ENCODE assay signal across 17 mouse cellular contexts in genomic region chr10:59889953-59890751, GRCm38 (mm10). TPM values are rescaled to one million over a fixed set of nuclear protein-coding genes. Genes with fewer than 3 reads are reported as not detected.
DNase-seq lines count a peak whose midpoint lies in the region; ATAC-seq and TF ChIP-seq lines count a peak whose summit lies in the region.
"Had no signal": no experiment of that assay in that cellular context is flagged by ENCODE, and none has a peak within 500 bp of the region (broad histone marks: within the 10 kb centered on the region; RNA-seq: fewer than 3 reads in every experiment).

No protein-coding gene starts in this region.

- no peak for TF ChIP-seq CTCF in left cerebral cortex, adult 2 months (IDR thresholded peaks at IDR 0.05)

- H3K4me3 ChIP-seq in forebrain, embryonic 10.5 days, result no peak overlapping the region
- H3K4me3 ChIP-seq in forebrain, embryonic 15.5 days, result no peak overlapping the region
- no peak overlapping the region for H3K4me3 ChIP-seq in left cerebral cortex, adult 2 months
- no peak overlapping the region for H3K4me3 ChIP-seq in embryonic facial prominence, embryonic 13.5 days
- H3K4me3 ChIP-seq in limb, embryonic 12.5 days (replicated peaks), result no peak overlapping the region
- H3K4me3 ChIP-seq: heart, embryonic 13.5 days; megakaryocyte, embryonic 14.5 days; neural tube, embryonic 12.5 days; stomach, embryonic 15.5 days had no signal

- no peak overlapping the region for H3K9ac ChIP-seq in forebrain, embryonic 15.5 days (replicated peaks)
- H3K9ac ChIP-seq in embryonic facial prominence, embryonic 13.5 days, result no peak overlapping the region
- H3K9ac ChIP-seq in limb, embryonic 12.5 days (replicated peaks), result 0 out of 2 replicates have a peak overlapping the region, but pooled peaks have one; percentile 4
- H3K9ac ChIP-seq: heart, embryonic 13.5 days; lung, embryonic 14.5 days; neural tube, embryonic 12.5 days; stomach, embryonic 15.5 days had no signal

- H3K27ac ChIP-seq in forebrain, embryonic 10.5 days, result peak overlapping the region; percentile 53
- H3K27ac ChIP-seq in forebrain, embryonic 15.5 days (replicated peaks), result no peak overlapping the region
- H3K27ac ChIP-seq in left cerebral cortex, adult 2 months, result peak overlapping the region; percentile 50; the same call in 1 of the 2 replicates
- 0 out of 2 replicates have a peak overlapping the region, but pooled peaks have one; percentile 22 for H3K27ac ChIP-seq in embryonic facial prominence, embryonic 13.5 days
- H3K27ac ChIP-seq in limb, embryonic 12.5 days, result 0 out of 2 replicates have a peak overlapping the region, but pooled peaks have one; percentile 3
- H3K27ac ChIP-seq: heart, embryonic 13.5 days; neural tube, embryonic 12.5 days; stomach, embryonic 15.5 days had no signal

- intact Hi-C loops in left cerebral cortex, adult 2 months (cut with DNase I), result loop anchor here (10.0 kb wide), 1 partner anchor 355 kb away; no protein-coding TSS in a partner anchor
- intact Hi-C loops in left cerebral cortex, postnatal 10 days (cut with DNase I), result loop anchor here (5.0 kb wide), 2 partner anchors 112 to 232 kb away; partner anchors contain the start of genes Anapc16 and Ascc1

- H3K9me3 ChIP-seq in forebrain, embryonic 10.5 days, result no peaks in the 10 kb centered on the region
- H3K9me3 ChIP-seq in forebrain, embryonic 15.5 days, result no peaks in the 10 kb centered on the region
- no peaks in the 10 kb centered on the region for H3K9me3 ChIP-seq in embryonic facial prominence, embryonic 13.5 days
- H3K9me3 ChIP-seq in limb, embryonic 12.5 days, result no peaks in the 10 kb centered on the region
- H3K9me3 ChIP-seq: heart, embryonic 13.5 days; megakaryocyte, embryonic 14.5 days; neural tube, embryonic 12.5 days; stomach, embryonic 15.5 days had no signal

- 82% methylated on average over 15 of the region's 15 CpGs for WGBS in forebrain, embryonic 10.5 days
- WGBS in forebrain, embryonic 15.5 days, result 76% methylated on average over 15 of the region's 15 CpGs
- WGBS in embryonic facial prominence, embryonic 13.5 days, result 72% methylated on average over 15 of the region's 15 CpGs
- 87% methylated on average over 15 of the region's 15 CpGs for WGBS in limb, embryonic 12.5 days

- H3K36me3 ChIP-seq in forebrain, embryonic 10.5 days (replicated peaks), result peaks cover 63% of the 10 kb centered on the region
- H3K36me3 ChIP-seq in forebrain, embryonic 15.5 days, result peaks cover 23% of the 10 kb centered on the region
- H3K36me3 ChIP-seq in embryonic facial prominence, embryonic 13.5 days, result peaks cover 53% of the 10 kb centered on the region
- H3K36me3 ChIP-seq in limb, embryonic 12.5 days, result peaks cover 59% of the 10 kb centered on the region

- H3K4me2 ChIP-seq in forebrain, embryonic 15.5 days (replicated peaks), result no peak overlapping the region
- no peak overlapping the region for H3K4me2 ChIP-seq in embryonic facial prominence, embryonic 13.5 days
- no peak overlapping the region for H3K4me2 ChIP-seq in limb, embryonic 12.5 days
- H3K4me2 ChIP-seq: heart, embryonic 13.5 days; lung, embryonic 14.5 days; neural tube, embryonic 12.5 days; stomach, embryonic 15.5 days had no signal

- no peak for ATAC-seq in forebrain, embryonic 15.5 days (replicated peaks)
- no peak for ATAC-seq in embryonic facial prominence, embryonic 13.5 days (ENCODE audit: insufficient number of reproducible peaks, insufficient read depth, low FRiP score, low TSS enrichment, low read depth)
- ATAC-seq in limb, embryonic 12.5 days (ENCODE audit: insufficient number of reproducible peaks, insufficient read depth, low FRiP score, low TSS enrichment, low read depth), result no peak
- ATAC-seq in cerebellum, adult (ENCODE audit: insufficient number of reproducible peaks, low FRiP score, low TSS enrichment), result no peak

- H3K4me1 ChIP-seq in forebrain, embryonic 10.5 days, result peaks cover 23% of the 10 kb centered on the region
- peaks cover 9% of the 10 kb centered on the region; the same call in 1 of the 2 replicates for H3K4me1 ChIP-seq in forebrain, embryonic 15.5 days
- peaks cover 9% of the 10 kb centered on the region for H3K4me1 ChIP-seq in embryonic facial prominence, embryonic 13.5 days
- no peaks in the 10 kb centered on the region for H3K4me1 ChIP-seq in limb, embryonic 12.5 days (replicated peaks)

- no peak for DNase-seq in forebrain, embryonic 10.5 days (ENCODE audit: extremely low spot score, low spot score)
- no peak for DNase-seq in left cerebral cortex, adult 2 months (ENCODE audit: extremely low spot score in 1 of 2, low spot score in 2 of 2)
- DNase-seq in left cerebral cortex, adult 18-20 months (ENCODE audit: low spot score in 2 of 2), result no peak
- no peak for DNase-seq in left cerebral cortex, postnatal 10 days (ENCODE audit: extremely low spot score in 1 of 2, low spot score in 2 of 2)
- DNase-seq: gastrocnemius, postnatal 14 days; kidney, adult 2 months; lung, embryonic 14.5 days; thymus, postnatal 14 days had no signal

- no peaks in the 10 kb centered on the region for H3K27me3 ChIP-seq in forebrain, embryonic 10.5 days (ENCODE audit: poor library complexity, severe bottlenecking)
- H3K27me3 ChIP-seq in forebrain, embryonic 15.5 days, result no peaks in the 10 kb centered on the region
- no peaks in the 10 kb centered on the region for H3K27me3 ChIP-seq in embryonic facial prominence, embryonic 13.5 days
- no peaks in the 10 kb centered on the region for H3K27me3 ChIP-seq in limb, embryonic 12.5 days
- H3K27me3 ChIP-seq: CH12.LX; heart, embryonic 13.5 days; megakaryocyte, embryonic 14.5 days; neural tube, embryonic 12.5 days; stomach, embryonic 15.5 days had no signal

RNA-seq across cellular contexts. Expression of gene Dnajb12, which starts 10.8 kb away (rescaled TPM):
- 26.2 and 27.9 TPM in 2 replicates for polyA plus RNA-seq in forebrain, embryonic 10.5 days (2016; fragmentation: Nextera tagmentation; extraction: Ambion mirVana)
- polyA plus RNA-seq in forebrain, embryonic 15.5 days (2015; fragmentation: Nextera tagmentation; extraction: Ambion mirVana), result 16.9 and 17.5 TPM in 2 replicates
- total RNA-seq in left cerebral cortex, adult 2 months (2021), result 10 to 100 TPM; 50.6 to 52.2 TPM
- total RNA-seq in left cerebral cortex, adult 18-20 months (2021), result 10 to 100 TPM; 47.3 to 49.6 TPM
- polyA plus RNA-seq in embryonic facial prominence, embryonic 13.5 days (2015; fragmentation: Nextera tagmentation; extraction: Ambion mirVana), result 20.5 and 20.7 TPM in 2 replicates
- polyA plus RNA-seq in limb, embryonic 12.5 days (2016; fragmentation: Nextera tagmentation; extraction: Ambion mirVana), result 17.6 and 20.7 TPM in 2 replicates
- 10 to 100 TPM; 44.9 to 47.1 TPM for total RNA-seq in left cerebral cortex, postnatal 10 days (2021)
